Mouse (Mus musculus) kidney, embryonic 14.5 days (tissue): ENCODE measurements at regions not wholly inside any gene's neighbourhood (a gene's known extent, or its start where the extent isn't known, plus 50 kb on each side); places are given as distances from the start of the nearest gene placed in this dataset.

Source experiments
- ATAC-seq: fragments of 200-750 bp; cut with Nextera tagmentation; 2 replicates; pipeline ENCODE4 v1.8.0; 2017; ENCODE audit warnings: moderate number of reproducible peaks, mild to moderate bottlenecking, moderate TSS enrichment, moderate library complexity; ENCODE audit not compliant: low FRiP score, low TSS enrichment
- H3K27ac ChIP-seq: fragments of 300-500 bp; sonication (generic); 2 replicates; pipeline ENCODE4 v1.5.1; 2014; ENCODE audit warnings: low read depth, mild to moderate bottlenecking, low read length, moderate library complexity, mixed read lengths
- H3K27me3 ChIP-seq: fragments of 300-500 bp; sonication (generic); 2 replicates; pipeline ENCODE4 v1.6.1; 2014; ENCODE audit warnings: mild to moderate bottlenecking, low read length; ENCODE audit not compliant: control insufficient read depth, insufficient read depth
- H3K36me3 ChIP-seq: fragments of 300-500 bp; sonication (generic); 2 replicates; pipeline ENCODE4 v1.6.1; 2014; ENCODE audit warnings: low read length, mixed read lengths; ENCODE audit not compliant: control insufficient read depth, insufficient read depth
- H3K4me1 ChIP-seq: fragments of 300-500 bp; sonication (generic); 2 replicates; pipeline ENCODE4 v1.6.1; 2014; ENCODE audit warnings: low read length, mixed read lengths; ENCODE audit not compliant: control insufficient read depth, insufficient read depth
- H3K4me2 ChIP-seq: fragments of 300-500 bp; sonication (generic); replicated peaks from 2 replicates; pipeline ENCODE4 v1.6.1; 2014; ENCODE audit warnings: low read depth, mild to moderate bottlenecking, low read length
- H3K4me3 ChIP-seq: fragments of 300-500 bp; sonication (generic); 2 replicates; pipeline ENCODE4 v1.5.1; 2014; ENCODE audit warnings: mild to moderate bottlenecking, low read length
- H3K9ac ChIP-seq: fragments of 300-500 bp; sonication (generic); 2 replicates; pipeline ENCODE4 v1.6.1; 2014; ENCODE audit warnings: low read depth, mild to moderate bottlenecking, low read length, moderate library complexity
- H3K9me3 ChIP-seq: fragments of 300-500 bp; sonication (generic); 2 replicates; pipeline ENCODE4 v1.6.1; 2016; ENCODE audit warnings: low read length; ENCODE audit not compliant: control insufficient read depth
- WGBS: fragments of 180-500 bp; shearing (Covaris S2); extraction: QIAGEN DNeasy Blood & Tissue Kit; methylation state at CpG from one replicate; pipeline ENCODE4 v1.1.7; 2014; 5-methylcytosine and 5-hydroxymethylcytosine counted together

DNA sequence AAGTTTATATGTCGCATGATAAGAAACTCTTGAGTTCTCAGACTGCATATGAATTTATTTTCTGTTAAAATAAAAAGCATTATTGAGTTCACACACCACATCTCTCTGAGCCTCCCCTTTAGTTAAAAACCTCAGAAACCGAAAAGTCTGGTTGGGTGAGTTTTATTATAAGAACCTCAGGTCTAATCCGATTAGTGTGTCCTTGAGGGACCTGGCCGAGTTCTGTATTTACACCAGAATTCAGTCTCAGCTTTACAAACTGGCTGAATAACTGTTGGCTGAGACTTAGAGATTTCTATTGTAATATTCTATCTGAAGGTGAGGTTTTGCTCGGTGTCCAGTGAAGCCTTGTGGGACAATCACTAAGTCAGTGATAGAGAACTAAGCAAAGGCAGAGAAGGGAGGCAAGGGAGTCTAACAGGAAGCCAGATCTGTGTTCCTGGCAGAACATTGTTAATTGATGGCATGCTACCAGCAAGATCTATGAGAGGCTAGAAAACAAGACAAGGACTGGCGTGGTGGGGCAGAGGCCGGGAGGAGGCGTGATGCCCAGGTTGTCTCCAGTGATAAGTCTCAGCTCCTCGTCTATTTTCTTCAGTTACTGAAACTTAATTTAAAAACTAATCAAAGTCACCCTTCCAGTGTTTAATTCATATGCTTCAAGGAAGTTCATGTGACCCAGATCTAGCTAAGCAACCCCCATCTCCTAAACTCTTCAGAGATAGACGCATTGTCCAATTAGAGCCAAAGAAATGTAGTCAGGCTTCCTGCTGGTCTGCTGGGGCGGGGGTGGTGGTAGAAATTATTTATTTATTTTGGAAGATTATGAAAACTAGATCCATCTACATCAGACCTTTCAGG is 171.8 kb upstream of the Fer start:
- WGBS, result 63% methylated on average over 11 of the region's 11 CpGs

DNA sequence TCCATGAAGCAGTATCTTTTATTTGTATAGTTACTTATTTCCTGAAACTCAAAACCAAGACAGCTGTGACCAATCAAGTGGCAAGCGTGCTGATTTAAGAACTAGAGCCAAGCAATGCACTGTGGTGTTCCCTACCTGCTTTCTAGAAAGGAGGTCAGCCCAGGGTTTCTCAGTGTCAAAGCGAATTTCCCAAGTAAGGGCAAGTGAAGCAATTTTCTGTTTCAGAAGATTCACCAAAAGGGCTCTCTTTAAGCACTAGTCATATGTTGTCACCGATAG is 171.2 kb upstream of the Fer start:
- Histone ChIP-seq H3K27ac (no peak overlapping the region; the same call in 1 of the 2 replicates), H3K9ac (no peak overlapping the region), H3K27me3 (no peaks in the 10 kb centered on the region), H3K36me3 (no peaks in the 10 kb centered on the region), H3K9me3 (no peaks in the 10 kb centered on the region), H3K4me1 (peaks cover 4% of the 10 kb centered on the region; the same call in 1 of the 2 replicates), H3K4me3 (no peak overlapping the region), H3K4me2 (no peak overlapping the region)
- ATAC-seq, result peak; percentile 77
- 40% methylated on average over 3 of the region's 3 CpGs for WGBS

More for the DNA sequence above, 171.8 kb upstream of the Fer start:
- Histone ChIP-seq H3K36me3 (no peaks in the 10 kb centered on the region), H3K9ac (no peak overlapping the region), H3K27ac (no peak overlapping the region), H3K27me3 (no peaks in the 10 kb centered on the region), H3K4me2 (no peak overlapping the region), H3K9me3 (no peaks in the 10 kb centered on the region), H3K4me1 (peaks cover 4% of the 10 kb centered on the region; the same call in 1 of the 2 replicates), H3K4me3 (no peak overlapping the region)
- peak; percentile 64; the same call in 1 of the 2 replicates for ATAC-seq

GRCm38 (mm10) chr17:63693274-63693673 is 169.6 kb upstream of the Fer start:
- no peaks in the 10 kb centered on the region for H3K36me3 ChIP-seq
- H3K4me2 ChIP-seq, result no peak overlapping the region
- no peak for ATAC-seq
- H3K27me3 ChIP-seq, result no peaks in the 10 kb centered on the region
- H3K9me3 ChIP-seq, result no peaks in the 10 kb centered on the region
- H3K4me3 ChIP-seq, result no peak overlapping the region
- WGBS, result 67% methylated on average over 1 of the region's 1 CpGs
- no peak overlapping the region for H3K9ac ChIP-seq
- no peak overlapping the region for H3K27ac ChIP-seq
- H3K4me1 ChIP-seq, result peaks cover 4% of the 10 kb centered on the region; the same call in 1 of the 2 replicates

DNA sequence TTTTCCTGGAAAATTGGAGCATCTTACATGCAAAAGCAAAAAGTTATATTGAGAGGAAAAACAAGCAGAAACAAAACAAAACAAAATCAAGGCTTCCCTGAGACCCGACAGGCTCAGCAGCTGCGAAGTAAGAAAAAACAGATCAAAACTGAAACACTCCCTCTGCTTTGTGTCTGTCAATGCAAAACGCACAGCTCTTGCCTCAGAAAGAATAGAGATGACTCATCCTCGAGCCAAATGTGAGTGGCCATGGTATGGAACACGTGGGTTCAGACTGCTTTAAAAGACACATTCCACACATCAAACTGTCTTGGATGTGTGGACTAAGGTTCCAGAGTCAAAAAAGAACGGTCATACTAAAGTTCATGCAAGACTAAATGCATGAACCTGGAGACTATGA is 163.3 kb upstream of the Fer start:
- no peak for ATAC-seq
- Histone ChIP-seq H3K9ac (no peak overlapping the region), H3K27ac (no peak overlapping the region), H3K4me3 (no peak overlapping the region), H3K36me3 (no peaks in the 10 kb centered on the region), H3K9me3 (0 out of 2 replicates have a peak, but pooled peaks cover 2% of the 10 kb centered on the region), H3K27me3 (no peaks in the 10 kb centered on the region), H3K4me1 (no peaks in the 10 kb centered on the region), H3K4me2 (no peak overlapping the region)
- WGBS, result 85% methylated on average over 6 of the region's 6 CpGs

GRCm38 (mm10) chr17:63704991-63705390 is 157.9 kb upstream of the Fer start:
- Histone ChIP-seq H3K9me3 (0 out of 2 replicates have a peak, but pooled peaks cover 2% of the 10 kb centered on the region), H3K27me3 (no peaks in the 10 kb centered on the region), H3K9ac (no peak overlapping the region), H3K4me1 (no peaks in the 10 kb centered on the region), H3K27ac (no peak overlapping the region), H3K4me3 (no peak overlapping the region), H3K4me2 (no peak overlapping the region), H3K36me3 (no peaks in the 10 kb centered on the region)
- WGBS, result 93% methylated on average over 3 of the region's 3 CpGs
- ATAC-seq, result no peak

- Histone ChIP-seq H3K36me3 (no peaks in the 10 kb centered on the region), H3K4me2 (no peak overlapping the region), H3K4me1 (peaks cover 6% of the 10 kb centered on the region; the same call in 1 of the 2 replicates), H3K27me3 (no peaks in the 10 kb centered on the region), H3K4me3 (no peak overlapping the region), H3K27ac (no peak overlapping the region), H3K9ac (no peak overlapping the region), H3K9me3 (no peaks in the 10 kb centered on the region)
- WGBS, result 4% methylated on average over 6 of the region's 6 CpGs
- peak; percentile 84 for ATAC-seq
Measured at GRCm38 (mm10) chr17:63712937-63713336, 149.9 kb upstream of the Fer start.

GRCm38 (mm10) chr17:63715687-63716086 is 147.2 kb upstream of the Fer start:
- Histone ChIP-seq H3K36me3 (no peaks in the 10 kb centered on the region), H3K4me1 (peaks cover 6% of the 10 kb centered on the region; the same call in 1 of the 2 replicates), H3K4me3 (no peak overlapping the region), H3K27ac (no peak overlapping the region), H3K27me3 (no peaks in the 10 kb centered on the region), H3K9me3 (no peaks in the 10 kb centered on the region), H3K4me2 (no peak overlapping the region), H3K9ac (no peak overlapping the region)
- ATAC-seq, result no peak
- 92% methylated on average over 9 of the region's 9 CpGs for WGBS

DNA sequence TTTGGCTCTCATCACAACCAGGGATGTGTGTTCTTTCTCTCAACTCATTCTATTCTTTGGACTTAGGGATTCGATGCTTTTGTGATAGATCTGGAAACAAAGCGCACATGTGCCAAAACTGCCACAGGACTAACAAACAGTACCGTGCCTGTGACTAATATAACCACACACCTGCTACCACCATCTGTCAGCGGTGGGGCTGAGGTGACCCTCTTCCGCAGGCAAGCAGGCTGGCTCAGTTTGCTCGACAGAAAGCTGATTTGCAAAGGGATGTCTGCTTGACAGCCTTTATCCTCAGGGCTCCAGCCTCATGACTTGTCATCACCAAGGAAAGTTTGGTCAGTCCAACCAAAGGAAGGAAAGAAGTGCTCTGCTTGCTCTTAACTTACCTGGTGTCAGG is 146.7 kb upstream of the Fer start:
- no peak overlapping the region for H3K9ac ChIP-seq
- H3K4me2 ChIP-seq, result no peak overlapping the region
- WGBS, result 82% methylated on average over 6 of the region's 6 CpGs
- H3K36me3 ChIP-seq, result no peaks in the 10 kb centered on the region
- H3K4me3 ChIP-seq, result no peak overlapping the region
- no peak for ATAC-seq
- no peak overlapping the region for H3K27ac ChIP-seq
- no peaks in the 10 kb centered on the region for H3K9me3 ChIP-seq
- peaks cover 6% of the 10 kb centered on the region; the same call in 1 of the 2 replicates for H3K4me1 ChIP-seq
- H3K27me3 ChIP-seq, result no peaks in the 10 kb centered on the region

- no peaks in the 10 kb centered on the region for H3K27me3 ChIP-seq
- no peak for ATAC-seq
- 76% methylated on average over 9 of the region's 9 CpGs for WGBS
- peaks cover 6% of the 10 kb centered on the region; the same call in 1 of the 2 replicates for H3K4me1 ChIP-seq
- H3K9ac ChIP-seq, result no peak overlapping the region
- no peak overlapping the region for H3K4me3 ChIP-seq
- H3K27ac ChIP-seq, result no peak overlapping the region
- no peaks in the 10 kb centered on the region for H3K9me3 ChIP-seq
- H3K4me2 ChIP-seq, result no peak overlapping the region
- no peaks in the 10 kb centered on the region for H3K36me3 ChIP-seq
Measured at GRCm38 (mm10) chr17:63717051-63717578, 145.7 kb upstream of the Fer start.
